Mouse (Mus musculus) intestine, embryonic 14.5 days (tissue): ENCODE data around the gene Rab30. TPM values are rescaled to one million over a fixed set of nuclear protein-coding genes. Genes with fewer than 3 reads are reported as not detected.
A peak's percentile ranks its signal among the peaks of the same experiment; 100 is the strongest.

Experiments
- ATAC-seq: fragments of 200-750 bp; cut with Nextera tagmentation; replicated peaks from 2 replicates; pipeline ENCODE4 v1.8.0; 2017; ENCODE audit warnings: low read depth, moderate number of reproducible peaks, moderate TSS enrichment, moderate library complexity; ENCODE audit not compliant: low FRiP score, low TSS enrichment
- DNase-seq: peaks from one replicate; pipeline ENCODE4 v3.0.0-alpha.2; 2018; ENCODE audit warnings: low spot score
- H3K27ac ChIP-seq: fragments of 300-500 bp; sonication (generic); 2 replicates; pipeline ENCODE4 v1.5.1; 2014; ENCODE audit warnings: low read depth, mild to moderate bottlenecking, control low read depth
- H3K27me3 ChIP-seq: fragments of 300-500 bp; sonication (generic); replicated peaks from 2 replicates; pipeline ENCODE4 v1.6.1; 2014; ENCODE audit warnings: low read length, control low read depth; ENCODE audit not compliant: control insufficient read depth, insufficient read depth
- H3K36me3 ChIP-seq: fragments of 300-500 bp; sonication (generic); 2 replicates; pipeline ENCODE4 v1.6.1; 2014; ENCODE audit warnings: low read length, control low read depth; ENCODE audit not compliant: control insufficient read depth, insufficient read depth
- H3K4me1 ChIP-seq: fragments of 300-500 bp; sonication (generic); replicated peaks from 2 replicates; pipeline ENCODE4 v1.6.1; 2014; ENCODE audit warnings: low read length, control low read depth, mixed read lengths; ENCODE audit not compliant: control insufficient read depth, insufficient read depth
- H3K4me2 ChIP-seq: fragments of 300-500 bp; sonication (generic); 2 replicates; pipeline ENCODE4 v1.6.1; 2014; ENCODE audit warnings: low read length
- H3K4me3 ChIP-seq: fragments of 300-500 bp; sonication (generic); 2 replicates; pipeline ENCODE4 v1.5.1; 2014; ENCODE audit warnings: low read depth, low read length, control low read depth, mixed read lengths
- H3K9ac ChIP-seq: fragments of 300-500 bp; sonication (generic); 2 replicates; pipeline ENCODE4 v1.6.1; 2014; ENCODE audit warnings: mild to moderate bottlenecking, low read length
- H3K9me3 ChIP-seq: fragments of 300-500 bp; sonication (generic); 2 replicates; pipeline ENCODE4 v1.6.1; 2016; ENCODE audit warnings: low read length, control low read depth; ENCODE audit not compliant: control insufficient read depth
- WGBS: fragments of 180-500 bp; shearing (Covaris S2); extraction: QIAGEN DNeasy Blood & Tissue Kit; methylation state at CpG from one replicate; pipeline ENCODE4 v1.1.7; 2014; 5-methylcytosine and 5-hydroxymethylcytosine counted together
- polyA plus RNA-seq: library from polyadenylated mRNA; unstranded; fragments of >200 nt; fragmentation: Nextera tagmentation; extraction: Ambion mirVana; gene quantifications from 2 replicates; pipeline ENCODE4 v1.2.1, GENCODE M21; 2014

The Rab30 gene
- polyA plus RNA-seq, 1 experiment from 2014 or later, result 19.1 TPM

DNA sequence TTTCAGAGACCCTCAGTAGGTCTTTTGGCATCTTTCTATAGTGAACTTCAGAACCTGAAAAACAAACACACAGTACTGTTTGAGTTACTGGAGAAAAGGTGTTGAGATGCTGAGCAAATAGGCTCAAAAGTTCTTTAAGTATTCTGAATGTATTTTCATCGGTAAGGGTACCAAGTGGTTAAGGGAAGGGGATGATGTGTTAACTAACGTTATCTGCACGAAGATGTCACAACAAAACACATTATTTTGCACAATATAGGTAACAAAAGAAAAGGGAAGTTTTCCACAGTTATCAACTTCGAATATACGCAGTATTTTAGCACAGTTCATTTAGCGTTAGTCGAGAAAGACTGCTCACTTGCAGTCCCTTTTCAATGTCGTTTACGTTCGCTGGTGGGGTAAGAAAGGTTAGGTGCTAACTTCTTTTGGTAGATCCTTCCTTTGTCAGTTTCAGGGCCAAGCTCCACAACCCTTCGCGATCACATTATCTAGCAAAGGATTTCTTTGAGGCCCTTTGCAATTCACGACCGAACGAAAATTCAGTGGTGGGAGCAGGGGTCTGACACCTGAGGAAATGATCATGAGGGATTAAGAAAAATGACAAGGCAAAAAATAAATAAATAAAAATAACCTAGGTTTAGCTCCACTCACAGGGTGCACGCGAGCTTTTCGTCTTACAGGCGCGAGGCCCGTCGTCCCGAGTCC is 840 bp upstream of the Rab30 start:
- H3K27me3 ChIP-seq, result no peaks in the 10 kb centered on the region
- WGBS, result 3% methylated on average over 23 of the region's 23 CpGs
- peaks cover 35% of the 10 kb centered on the region for H3K36me3 ChIP-seq

DNA sequence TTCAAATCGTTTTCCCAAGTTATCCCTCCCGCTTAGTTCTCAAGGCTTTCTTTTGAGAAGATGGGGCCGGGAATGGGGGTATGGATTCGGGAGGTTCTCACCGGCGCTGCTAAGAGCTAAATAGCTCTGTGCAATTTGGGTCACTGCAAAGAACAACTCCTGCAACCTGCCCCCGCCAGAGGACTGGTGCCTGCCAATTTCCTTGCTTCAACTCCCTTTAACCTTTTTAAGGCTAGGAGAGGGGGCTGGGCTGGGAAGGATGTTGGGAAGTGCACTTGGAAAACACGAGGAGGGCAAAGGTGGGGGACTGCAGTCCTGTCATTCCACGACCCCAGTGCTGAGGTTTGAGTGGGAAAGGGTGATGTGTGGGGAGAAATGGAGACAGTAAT is 452 bp downstream of the Rab30 start:
- Histone ChIP-seq H3K4me2 (peak overlapping the region; percentile 72), H3K9ac (peak overlapping the region; percentile 56), H3K27ac (peak overlapping the region; percentile 12; the same call in 1 of the 2 replicates), H3K9me3 (no peaks in the 10 kb centered on the region), H3K4me3 (peak overlapping the region; percentile 91), H3K4me1 (peaks cover 23% of the 10 kb centered on the region), H3K36me3 (peaks cover 25% of the 10 kb centered on the region), H3K27me3 (no peaks in the 10 kb centered on the region)
- peak; percentile 28 for ATAC-seq
- WGBS, result 2% methylated on average over 9 of the region's 9 CpGs
- DNase-seq, result no peak

More for the DNA sequence above, 840 bp upstream of the Rab30 start:
- peak overlapping the region; percentile 74 for H3K4me2 ChIP-seq
- DNase-seq, result no peak
- H3K9me3 ChIP-seq, result no peaks in the 10 kb centered on the region
- peak overlapping the region; percentile 97 for H3K9ac ChIP-seq
- no peak for ATAC-seq
- peaks cover 23% of the 10 kb centered on the region for H3K4me1 ChIP-seq
- H3K27ac ChIP-seq, result peak overlapping the region; percentile 89
- peak overlapping the region; percentile 91 for H3K4me3 ChIP-seq

DNA sequence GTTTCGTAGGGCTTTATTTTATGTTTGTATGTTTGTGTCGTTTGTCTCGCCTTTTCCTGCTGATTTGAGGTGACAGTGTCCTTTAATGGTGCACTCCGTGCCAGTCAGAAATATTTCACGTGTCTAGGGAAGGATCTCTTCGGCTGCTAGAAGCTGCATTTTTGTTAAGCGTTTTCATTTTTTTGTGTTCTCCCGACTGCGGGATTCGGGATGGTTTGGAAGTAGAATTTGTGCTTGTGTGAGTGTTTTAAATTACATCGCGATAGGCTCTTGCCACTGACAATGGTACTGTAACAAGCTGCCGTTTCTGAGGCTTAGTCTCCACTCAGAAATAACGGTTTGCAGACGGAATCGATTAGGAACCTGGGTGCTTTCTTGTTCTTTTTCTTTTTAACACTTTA is 938 bp downstream of the Rab30 start:
- Histone ChIP-seq H3K4me1 (peaks cover 23% of the 10 kb centered on the region), H3K9ac (peak overlapping the region; percentile 56), H3K27ac (peak overlapping the region; percentile 12; the same call in 1 of the 2 replicates), H3K4me2 (peak overlapping the region; percentile 72), H3K4me3 (peak overlapping the region; percentile 91), H3K9me3 (no peaks in the 10 kb centered on the region), H3K27me3 (no peaks in the 10 kb centered on the region), H3K36me3 (peaks cover 20% of the 10 kb centered on the region)
- under 1% methylated on average over 16 of the region's 16 CpGs for WGBS
- no peak for ATAC-seq
- DNase-seq, result peak; percentile 63

DNA sequence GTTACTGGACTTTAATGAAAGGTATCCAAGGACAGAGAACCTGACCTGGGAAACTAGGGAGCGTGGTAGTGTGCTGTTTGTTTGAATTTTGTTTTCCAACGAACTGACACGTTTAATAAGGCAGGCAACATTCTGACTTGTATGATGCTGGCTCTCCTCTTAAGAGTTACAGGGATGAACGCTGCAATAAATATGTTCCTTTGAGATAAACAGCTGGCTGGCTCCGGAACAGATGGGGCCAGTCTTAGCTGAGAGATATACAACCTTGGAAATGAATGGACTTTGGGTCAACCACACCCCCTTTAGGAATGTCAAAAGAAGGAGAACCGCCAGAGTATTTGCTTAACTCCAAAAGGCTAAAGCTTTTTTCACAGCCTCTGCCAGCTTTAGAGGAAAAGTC is 1.4 kb downstream of the Rab30 start:
- ATAC-seq (no peak), DNase-seq (peak; percentile 61)
- WGBS, result under 1% methylated on average over 6 of the region's 6 CpGs
- Histone ChIP-seq H3K27me3 (no peaks in the 10 kb centered on the region), H3K4me3 (peak overlapping the region; percentile 91), H3K4me2 (peak overlapping the region; percentile 72), H3K4me1 (peaks cover 23% of the 10 kb centered on the region), H3K27ac (peak overlapping the region; percentile 12; the same call in 1 of the 2 replicates), H3K9me3 (no peaks in the 10 kb centered on the region), H3K36me3 (peaks cover 16% of the 10 kb centered on the region), H3K9ac (peak overlapping the region; percentile 56)

DNA sequence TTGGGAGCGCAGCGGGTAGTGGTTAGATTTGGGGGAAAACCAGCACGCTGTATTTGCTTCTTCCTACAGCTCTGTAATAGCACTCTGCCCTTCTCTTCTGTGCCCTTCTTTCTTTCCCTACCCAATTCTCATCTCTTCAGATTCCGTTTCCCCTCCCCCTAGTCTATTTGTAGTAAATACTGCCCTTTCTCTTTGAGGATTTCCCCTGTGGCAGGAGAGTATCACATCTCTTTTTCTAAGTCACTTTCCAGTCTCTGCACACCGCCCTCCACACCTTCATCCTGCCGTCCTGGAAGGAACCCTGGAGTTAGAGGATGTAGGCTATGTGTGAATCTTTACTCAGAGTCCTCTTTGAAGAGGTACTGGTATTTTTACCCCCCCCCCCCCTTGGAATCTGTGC is 1.9 kb downstream of the Rab30 start:
- Histone ChIP-seq H3K4me3 (peak overlapping the region; percentile 91), H3K4me2 (peak overlapping the region; percentile 72), H3K27ac (no peak overlapping the region), H3K27me3 (no peaks in the 10 kb centered on the region), H3K9ac (0 out of 2 replicates have a peak overlapping the region, but pooled peaks have one; percentile 17), H3K4me1 (peaks cover 21% of the 10 kb centered on the region), H3K36me3 (peaks cover 10% of the 10 kb centered on the region), H3K9me3 (no peaks in the 10 kb centered on the region)
- DNase-seq (no peak), ATAC-seq (no peak)
- WGBS, result 7% methylated on average over 6 of the region's 6 CpGs

DNA sequence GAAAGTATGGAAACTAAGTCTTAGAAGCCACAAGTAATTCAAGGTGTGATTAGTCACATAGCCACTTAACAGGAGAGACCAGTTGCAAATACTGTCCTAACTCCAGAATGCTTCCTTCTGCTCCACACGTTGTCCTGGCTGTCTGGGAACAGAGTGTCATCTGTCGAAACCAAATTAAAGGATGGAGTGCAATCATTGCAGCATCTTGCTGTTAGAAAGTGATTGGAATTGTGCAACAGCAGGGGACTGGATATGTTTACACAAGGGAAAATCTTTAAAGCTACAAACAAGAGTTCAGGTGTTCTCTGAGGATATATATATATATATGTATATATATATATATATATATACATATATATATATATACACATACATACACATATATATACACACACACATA is 9.0 kb downstream of the Rab30 start:
- no peak for ATAC-seq
- no peak overlapping the region for H3K9ac ChIP-seq
- H3K27ac ChIP-seq, result no peak overlapping the region
- no peak for DNase-seq
- no peak overlapping the region for H3K4me3 ChIP-seq
- no peaks in the 10 kb centered on the region for H3K27me3 ChIP-seq
- no peak overlapping the region for H3K4me2 ChIP-seq
- no peaks in the 10 kb centered on the region for H3K36me3 ChIP-seq
- 66% methylated on average over 2 of the region's 2 CpGs for WGBS
- no peaks in the 10 kb centered on the region for H3K4me1 ChIP-seq
- H3K9me3 ChIP-seq, result no peaks in the 10 kb centered on the region

DNA sequence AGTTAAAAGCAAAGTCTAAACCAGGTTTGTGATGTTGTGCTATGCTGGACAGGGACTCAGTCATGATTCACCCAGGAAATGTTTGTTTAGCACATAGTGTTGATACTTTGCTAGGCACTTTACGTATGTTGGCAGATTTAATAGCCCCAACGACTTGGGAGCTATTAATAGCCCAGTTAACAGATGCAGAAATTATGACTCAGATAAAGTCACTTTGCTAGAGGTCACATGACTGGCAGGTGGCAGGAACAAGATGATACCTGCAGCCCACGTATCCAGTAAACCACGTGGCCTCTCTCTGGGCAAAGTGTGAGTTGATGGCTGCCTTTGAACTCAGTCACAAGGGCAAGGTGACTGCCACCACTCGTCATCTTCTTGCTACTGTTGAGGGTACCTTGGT is 16.7 kb downstream of the Rab30 start:
- no peaks in the 10 kb centered on the region for H3K4me1 ChIP-seq
- no peaks in the 10 kb centered on the region for H3K9me3 ChIP-seq
- ATAC-seq (no peak), DNase-seq (no peak)
- 64% methylated on average over 5 of the region's 5 CpGs for WGBS
- H3K27me3 ChIP-seq, result no peaks in the 10 kb centered on the region
- H3K4me3 ChIP-seq, result no peak overlapping the region
- no peaks in the 10 kb centered on the region for H3K36me3 ChIP-seq
- no peak overlapping the region for H3K4me2 ChIP-seq
- H3K27ac ChIP-seq, result no peak overlapping the region
- no peak overlapping the region for H3K9ac ChIP-seq

DNA sequence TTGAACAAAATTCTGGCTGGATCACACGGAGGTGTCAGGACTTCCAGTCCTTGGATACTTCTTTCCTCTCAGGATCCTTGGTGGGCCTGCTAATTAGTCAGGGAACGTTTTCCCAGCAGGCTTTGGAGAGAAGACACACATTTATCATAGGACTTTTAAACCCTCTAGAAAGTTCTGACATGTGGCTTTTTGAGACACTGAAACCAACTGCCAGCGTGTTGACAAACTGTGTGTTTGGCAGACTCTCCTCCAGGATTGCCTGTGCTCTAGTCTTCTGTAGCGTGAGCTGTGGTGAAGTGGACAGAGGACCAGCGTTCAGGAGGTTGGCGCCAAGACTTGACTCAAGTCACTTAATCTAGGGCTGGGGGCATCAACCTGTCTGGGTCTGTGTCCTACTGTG is 19.2 kb downstream of the Rab30 start:
- no peaks in the 10 kb centered on the region for H3K4me1 ChIP-seq
- 88% methylated on average over 6 of the region's 6 CpGs for WGBS
- no peak overlapping the region for H3K4me3 ChIP-seq
- H3K4me2 ChIP-seq, result no peak overlapping the region
- H3K9me3 ChIP-seq, result no peaks in the 10 kb centered on the region
- no peak for ATAC-seq
- H3K36me3 ChIP-seq, result no peaks in the 10 kb centered on the region
- H3K27me3 ChIP-seq, result no peaks in the 10 kb centered on the region
- no peak overlapping the region for H3K27ac ChIP-seq
- no peak overlapping the region for H3K9ac ChIP-seq
- no peak for DNase-seq

DNA sequence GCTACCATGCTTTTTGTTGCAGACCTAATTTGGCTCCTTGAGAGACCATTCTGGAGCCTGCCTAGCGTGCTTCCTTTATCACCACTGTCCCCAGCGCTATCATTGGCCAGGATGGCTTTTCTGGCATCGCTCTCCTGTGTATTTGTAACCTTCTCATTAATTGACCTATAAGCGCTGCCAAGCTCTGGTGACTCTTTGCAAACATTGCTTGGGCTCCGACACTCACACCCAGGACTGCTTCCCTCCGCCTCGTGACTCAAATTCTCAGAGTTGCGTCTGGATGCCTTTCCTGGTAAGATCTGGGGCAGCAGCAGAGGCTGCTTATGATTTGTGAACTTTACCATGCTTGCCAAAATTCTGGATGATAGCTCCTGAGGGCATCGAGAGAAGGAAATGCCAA is 19.8 kb downstream of the Rab30 start:
- Histone ChIP-seq H3K9me3 (no peaks in the 10 kb centered on the region), H3K4me2 (no peak overlapping the region), H3K4me1 (peaks cover 3% of the 10 kb centered on the region), H3K4me3 (no peak overlapping the region), H3K27me3 (no peaks in the 10 kb centered on the region), H3K27ac (no peak overlapping the region), H3K36me3 (no peaks in the 10 kb centered on the region), H3K9ac (no peak overlapping the region)
- 83% methylated on average over 9 of the region's 9 CpGs for WGBS
- ATAC-seq (no peak), DNase-seq (no peak)
